Mouse (Mus musculus): ENCODE measurements at regions not wholly inside any gene's neighbourhood (a gene's known extent, or its start where the extent isn't known, plus 50 kb on each side); places are given as distances from the start of the nearest gene placed in this dataset.

GRCm38 (mm10) chr17:45863471-45864205 is 130.0 kb upstream of the 1600014C23Rik start:
- Histone ChIP-seq H3K9me3 (replicated peaks; ENCODE audit: insufficient read depth, low read length) (no peaks in the 10 kb centered on the region), H3K36me3 (ENCODE audit: control insufficient read depth in 1 of 2, insufficient read depth in 2 of 2, low read length in 2 of 2) (no peaks in the 10 kb centered on the region), H3K27me3 (ENCODE audit: control insufficient read depth in 1 of 2, insufficient read depth in 2 of 2, low read length in 2 of 2) (peaks cover 0 to 3% of the 10 kb centered on the region in 2 experiments; a peak in 2 of 4 replicates), H3K27ac (ENCODE audit: control insufficient read depth, low read depth, low read length) (no peak overlapping the region), H3K9ac (ENCODE audit: control insufficient read depth, low read depth, low read length, poor library complexity, severe bottlenecking) (no peak overlapping the region), H3K4me3 (ENCODE audit: control insufficient read depth in 1 of 2, insufficient read depth in 1 of 2, low read depth in 2 of 2, low read length in 2 of 2) (no peak overlapping the region), H3K4me1 (ENCODE audit: control insufficient read depth in 1 of 2, insufficient read depth in 2 of 2, low read length in 2 of 2) (no peaks in the 10 kb centered on the region), H3K79me2 (ENCODE audit: control insufficient read depth, insufficient read depth, low read length, poor library complexity) (no peaks in the 10 kb centered on the region)
- no peak for DNase-seq (ENCODE audit: low read depth, low spot score)
- TF ChIP-seq TBP (IDR thresholded peaks at IDR 0.05; ENCODE audit: low read depth, low read length) (no peak), ETS1 (IDR thresholded peaks at IDR 0.05; ENCODE audit: low read depth, low read length) (no peak), NELFE (IDR thresholded peaks at IDR 0.05; ENCODE audit: low read depth, low read length) (no peak), SIN3A (IDR thresholded peaks at IDR 0.05; ENCODE audit: low read length) (no peak), ZNF384 (IDR thresholded peaks at IDR 0.05; ENCODE audit: low read depth, low read length) (no peak), MXI1 (IDR thresholded peaks at IDR 0.05; ENCODE audit: low read depth, low read length) (no peak), CHD2 (IDR thresholded peaks at IDR 0.05; ENCODE audit: low read length) (no peak)

DNA sequence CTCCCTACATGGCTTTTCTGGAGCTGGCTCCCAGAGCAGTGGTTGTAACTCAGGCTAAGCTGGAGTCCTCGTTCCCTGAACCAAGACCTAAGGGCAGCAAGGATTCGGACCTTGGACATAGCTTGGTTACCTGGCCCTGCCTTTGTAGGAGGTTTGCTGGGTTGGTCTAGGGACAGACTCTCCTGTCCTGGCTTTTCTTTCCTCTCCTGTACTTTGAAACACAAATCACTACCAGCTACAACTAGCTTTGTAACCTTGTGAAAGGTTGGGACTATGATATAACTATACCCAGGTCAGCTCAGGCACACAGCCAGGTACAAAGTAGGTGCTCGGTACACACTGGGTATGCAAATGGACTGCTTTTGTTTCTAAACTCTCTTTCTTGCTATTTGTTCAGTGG is 129.4 kb upstream of the 1600014C23Rik start:
- H3K9ac ChIP-seq (ENCODE audit: control insufficient read depth, low read depth, low read length, poor library complexity, severe bottlenecking) = no peak overlapping the region
- H3K4me1 ChIP-seq (ENCODE audit: control insufficient read depth in 1 of 2, insufficient read depth in 2 of 2, low read length in 2 of 2) = no peaks in the 10 kb centered on the region
- no peak overlapping the region for H3K27ac ChIP-seq (ENCODE audit: control insufficient read depth, low read depth, low read length)
- DNase-seq (ENCODE audit: low read depth, low spot score) = no peak
- H3K79me2 ChIP-seq (ENCODE audit: control insufficient read depth, insufficient read depth, low read length, poor library complexity) = no peaks in the 10 kb centered on the region
- H3K9me3 ChIP-seq (replicated peaks; ENCODE audit: insufficient read depth, low read length) = no peaks in the 10 kb centered on the region
- TF ChIP-seq HCFC1 (IDR thresholded peaks at IDR 0.05; ENCODE audit: low read depth, low read length) = no peak
- no peak for TF ChIP-seq KAT2A (conservative IDR thresholded peaks at IDR 0.05; ENCODE audit: low read depth, low read length)
- no peak for TF ChIP-seq MYC (IDR thresholded peaks at IDR 0.05; ENCODE audit: low read depth, low read length)
- no peak for TF ChIP-seq USF2 (IDR thresholded peaks at IDR 0.05; ENCODE audit: borderline replicate concordance in 1 of 2, insufficient read depth in 1 of 2, low read depth in 1 of 2, low read length in 2 of 2)
- no peak for TF ChIP-seq JUND (IDR thresholded peaks at IDR 0.05; ENCODE audit: low read depth, low read length)
- TF ChIP-seq MAFK (IDR thresholded peaks at IDR 0.05; ENCODE audit: borderline replicate concordance, low read depth, low read length) = no peak
- TF ChIP-seq NELFE (IDR thresholded peaks at IDR 0.05; ENCODE audit: low read depth, low read length) = no peak
- no peak for TF ChIP-seq RAD21 (IDR thresholded peaks at IDR 0.05; ENCODE audit: low read depth, low read length)
- TF ChIP-seq CHD1 (IDR thresholded peaks at IDR 0.05; ENCODE audit: low read depth, low read length) = no peak
- TF ChIP-seq POLR2AphosphoS5 (IDR thresholded peaks at IDR 0.05; ENCODE audit: borderline replicate concordance, low read depth, low read length) = no peak
- TF ChIP-seq MXI1 (IDR thresholded peaks at IDR 0.05; ENCODE audit: low read depth, low read length) = no peak
- no peak for TF ChIP-seq ZNF384 (IDR thresholded peaks at IDR 0.05; ENCODE audit: low read depth, low read length)
- H3K36me3 ChIP-seq (ENCODE audit: control insufficient read depth in 1 of 2, insufficient read depth in 2 of 2, low read length in 2 of 2) = no peaks in the 10 kb centered on the region
- no peak overlapping the region for H3K4me3 ChIP-seq (ENCODE audit: control insufficient read depth in 1 of 2, insufficient read depth in 1 of 2, low read depth in 2 of 2, low read length in 2 of 2)
- peaks cover 1 to 3% of the 10 kb centered on the region in 2 experiments; a peak in 2 of 4 replicates for H3K27me3 ChIP-seq (ENCODE audit: control insufficient read depth in 1 of 2, insufficient read depth in 2 of 2, low read length in 2 of 2)
